Mouse (Mus musculus): ENCODE data around the gene Vat1l.

DNA sequence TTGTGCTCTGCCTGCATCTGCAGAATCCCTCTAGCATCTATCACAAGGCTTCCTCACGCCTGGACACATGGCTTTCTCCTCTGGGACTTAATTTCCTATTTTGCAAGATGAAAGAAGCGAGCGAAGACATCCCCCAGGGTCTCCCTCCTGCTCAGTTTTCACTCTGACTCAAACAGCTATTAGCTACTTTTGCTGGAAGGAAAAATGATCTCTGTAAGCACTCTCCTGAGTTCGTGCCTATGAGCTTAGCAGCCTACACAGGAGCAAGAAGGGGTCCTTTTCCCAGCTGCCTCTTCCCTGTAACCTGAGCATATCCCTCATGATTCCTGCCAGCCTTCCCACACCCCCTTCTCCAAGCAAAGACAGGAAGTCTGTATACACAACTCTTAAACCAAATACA lies 127.5 kb downstream of the Vat1l start:
- TF ChIP-seq CTCF (IDR thresholded peaks at IDR 0.05 in 2 of 3, conservative IDR thresholded peaks at IDR 0.05 in 1 of 3; ENCODE audit: control insufficient read depth in 1 of 3, insufficient read depth in 1 of 3, low read depth in 2 of 3, low read length in 3 of 3, poor library complexity in 1 of 3, severe bottlenecking in 1 of 3) (no peak), POLR2A (IDR thresholded peaks at IDR 0.05; ENCODE audit: control insufficient read depth in 1 of 2, insufficient read depth in 1 of 2, low read depth in 1 of 2, low read length in 2 of 2, poor library complexity in 1 of 2) (no peak), RAD21 (IDR thresholded peaks at IDR 0.05; ENCODE audit: low read depth, low read length) (no peak), EP300 (IDR thresholded peaks at IDR 0.05; ENCODE audit: low read depth in 1 of 2, low read length in 2 of 2) (no peak), SIN3A (IDR thresholded peaks at IDR 0.05; ENCODE audit: low read length) (no peak), NRF1 (IDR thresholded peaks at IDR 0.05; ENCODE audit: insufficient read depth, low read depth, low read length, poor library complexity, severe bottlenecking) (no peak), TAL1 (IDR thresholded peaks at IDR 0.05; ENCODE audit: low read length) (no peak), MXI1 (IDR thresholded peaks at IDR 0.05; ENCODE audit: low read depth, low read length) (no peak), USF1 (IDR thresholded peaks at IDR 0.05; ENCODE audit: low read depth, low read length) (no peak), USF2 (IDR thresholded peaks at IDR 0.05; ENCODE audit: borderline replicate concordance in 1 of 2, insufficient read depth in 1 of 2, low read depth in 1 of 2, low read length in 2 of 2) (no peak), TCF12 (IDR thresholded peaks at IDR 0.05; ENCODE audit: low read depth, low read length) (no peak)
